Mouse (Mus musculus) MEL (cell line): ENCODE measurements at regions not wholly inside any gene's neighbourhood (a gene's known extent, or its start where the extent isn't known, plus 50 kb on each side); places are given as distances from the start of the nearest gene placed in this dataset.

Experiments
- CTCF ChIP-seq, 3 experiments: IDR thresholded peaks in 2 of 3; conservative IDR thresholded peaks in 1 of 3; 2 replicates each; pipeline ENCODE4 v1.5.1; 2011 to 2012; ENCODE audit warnings: low read length in 3 of 3, low read depth in 2 of 3, mild to moderate bottlenecking in 2 of 3, improper control_type of control experiment in 1 of 3, inconsistent platforms in 1 of 3, mixed read lengths in 1 of 3, moderate library complexity in 1 of 3; ENCODE audit not compliant: control insufficient read depth in 1 of 3, insufficient read depth in 1 of 3, poor library complexity in 1 of 3, severe bottlenecking in 1 of 3
- NELFE ChIP-seq: IDR thresholded peaks from 2 replicates; pipeline ENCODE4 v1.6.1; 2011; ENCODE audit warnings: low read depth, low read length, improper control_type of control experiment
- POLR2A ChIP-seq, 2 experiments: IDR thresholded peaks; 2 replicates each; pipeline ENCODE4 v1.6.1; 2011 to 2012; ENCODE audit warnings: low read length in 2 of 2, mild to moderate bottlenecking in 2 of 2, control low read depth in 1 of 2, improper control_type of control experiment in 1 of 2, low read depth in 1 of 2, moderate library complexity in 1 of 2; ENCODE audit not compliant: control insufficient read depth in 1 of 2, insufficient read depth in 1 of 2, poor library complexity in 1 of 2

- TF ChIP-seq CTCF (IDR thresholded peaks at IDR 0.05 in 2 of 3, conservative IDR thresholded peaks at IDR 0.05 in 1 of 3; ENCODE audit: control insufficient read depth in 1 of 3, insufficient read depth in 1 of 3, low read depth in 2 of 3, low read length in 3 of 3, poor library complexity in 1 of 3, severe bottlenecking in 1 of 3) = no peak
- TF ChIP-seq NELFE = no peak
- TF ChIP-seq POLR2A (IDR thresholded peaks at IDR 0.05; ENCODE audit: control insufficient read depth in 1 of 2, insufficient read depth in 1 of 2, low read depth in 1 of 2, low read length in 2 of 2, poor library complexity in 1 of 2) = no peak
Observed at GRCm38 (mm10) chr4:131356316-131356715, 412.1 kb downstream of the Matn1 start.
